Mouse (Mus musculus) liver, embryonic 11.5 days (tissue): ENCODE results near the gene Gm21870. TPM values are rescaled to one million over a fixed set of nuclear protein-coding genes. Genes with fewer than 3 reads are reported as not detected.
"Not testable (repeated sequence)": the region's sequence is repeated elsewhere in the genome, so short reads cannot be mapped to it uniquely, and the experiment has no call there.

ENCODE experiments used
- ATAC-seq: fragments of 200-750 bp; cut with Nextera tagmentation; replicated peaks from 2 replicates; pipeline ENCODE4 v1.8.0; 2017; ENCODE audit warnings: moderate number of reproducible peaks, mild to moderate bottlenecking, moderate TSS enrichment, moderate library complexity; ENCODE audit not compliant: low FRiP score
- DNase-seq: peaks from one replicate; pipeline ENCODE4 v3.0.0-alpha.2; 2017; ENCODE audit warnings: low spot score
- H3K27ac ChIP-seq: fragments of 300-500 bp; sonication (generic); 2 replicates; pipeline ENCODE4 v1.5.1; 2014; ENCODE audit warnings: mild to moderate bottlenecking, low read depth, low read length, control low read depth
- H3K27me3 ChIP-seq: fragments of 300-500 bp; sonication (generic); replicated peaks from 2 replicates; pipeline ENCODE4 v1.6.1; 2014; ENCODE audit warnings: low read length, mixed read lengths; ENCODE audit not compliant: control insufficient read depth, insufficient read depth
- H3K36me3 ChIP-seq: fragments of 300-500 bp; sonication (generic); 2 replicates; pipeline ENCODE4 v1.6.1; 2014; ENCODE audit warnings: mild to moderate bottlenecking, low read length, moderate library complexity, mixed read lengths; ENCODE audit not compliant: control insufficient read depth, insufficient read depth
- H3K4me1 ChIP-seq: fragments of 300-500 bp; sonication (generic); replicated peaks from 2 replicates; pipeline ENCODE4 v1.6.1; 2014; ENCODE audit warnings: low read length, mixed read lengths; ENCODE audit not compliant: control insufficient read depth, insufficient read depth
- H3K4me2 ChIP-seq: fragments of 300-500 bp; sonication (generic); 2 replicates; pipeline ENCODE4 v1.6.1; 2014; ENCODE audit warnings: mild to moderate bottlenecking, control low read depth, moderate library complexity
- H3K4me3 ChIP-seq: fragments of 300-500 bp; sonication (generic); 2 replicates; pipeline ENCODE4 v1.5.1; 2014; ENCODE audit warnings: low read depth, low read length, control low read depth
- H3K9ac ChIP-seq: fragments of 300-500 bp; sonication (generic); 2 replicates; pipeline ENCODE4 v1.6.1; 2014; ENCODE audit warnings: low read depth, low read length, control low read depth
- H3K9me3 ChIP-seq: fragments of 300-500 bp; sonication (generic); 2 replicates; pipeline ENCODE4 v1.6.1; 2016; ENCODE audit warnings: low read length, inconsistent platforms, mixed read lengths; ENCODE audit not compliant: control insufficient read depth
- WGBS: fragments of 180-500 bp; shearing (Covaris S2); extraction: QIAGEN DNeasy Blood & Tissue Kit; methylation state at CpG from one replicate; pipeline ENCODE4 v1.1.7; 2014; 5-methylcytosine and 5-hydroxymethylcytosine counted together
- polyA plus RNA-seq: library from polyadenylated mRNA; unstranded; fragments of >200 nt; fragmentation: Nextera tagmentation; extraction: Ambion mirVana; gene quantifications from 2 replicates; pipeline ENCODE4 v1.2.1, GENCODE M21; 2014

Gm21870 gene
- polyA plus RNA-seq = not detected in 2 replicates

DNA sequence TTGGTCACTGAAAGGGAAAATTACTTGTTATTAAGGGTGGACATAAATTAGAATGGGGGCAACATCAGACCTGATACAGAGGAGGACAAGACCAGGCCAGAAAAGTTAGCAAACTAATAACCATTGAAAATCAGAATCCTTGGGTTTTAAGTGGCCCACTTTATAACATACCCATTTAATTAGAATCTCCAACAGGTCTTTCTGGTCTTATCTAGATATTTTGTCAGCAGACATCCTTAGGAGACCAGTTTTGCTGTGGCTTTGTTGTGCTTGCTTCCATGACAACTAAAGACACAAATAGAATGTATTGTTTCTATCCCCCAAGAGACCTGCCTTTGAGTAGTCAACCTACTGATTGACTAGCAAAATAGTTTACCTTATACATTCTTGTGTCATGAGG is at the start of gene Gm21870:
Gene Gm21870 (minus strand): TSS at position 101 of the 400 bp plus-strand sequence.
- not testable (repeated sequence) for H3K9ac ChIP-seq, H3K4me3 ChIP-seq, H3K36me3 ChIP-seq, DNase-seq, H3K27me3 ChIP-seq, ATAC-seq, H3K9me3 ChIP-seq, H3K4me2 ChIP-seq, H3K4me1 ChIP-seq, H3K27ac ChIP-seq

DNA sequence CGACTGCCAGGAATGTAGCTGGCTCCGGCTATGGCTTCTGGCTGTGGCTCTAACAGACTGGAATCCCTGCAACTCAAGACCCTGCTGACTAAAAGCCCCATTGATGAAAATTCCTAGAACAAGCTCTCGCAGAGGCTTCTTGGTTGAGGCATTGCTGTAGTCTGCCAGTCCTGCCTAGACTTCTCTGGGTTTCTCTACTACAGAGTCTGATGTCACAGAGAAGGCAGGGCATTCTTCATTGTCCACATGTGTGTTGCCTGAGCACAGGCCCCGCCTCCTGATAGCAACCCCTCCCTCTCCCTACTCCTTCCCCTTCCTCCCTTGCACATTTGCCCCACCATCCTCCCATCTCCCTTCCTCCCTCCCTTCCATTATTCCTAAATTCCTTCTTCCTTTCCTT is 30.2 kb downstream of the Gm21870 start, which contains the start of gene Btbd35f6:
Gene Btbd35f6 (minus strand): TSS at position 101 of the 400 bp plus-strand sequence.
- H3K36me3 ChIP-seq, H3K4me1 ChIP-seq, ATAC-seq, H3K27ac ChIP-seq, DNase-seq, H3K9ac ChIP-seq, H3K9me3 ChIP-seq, H3K27me3 ChIP-seq, H3K4me3 ChIP-seq, H3K4me2 ChIP-seq: not testable (repeated sequence)
- no CpG with 5 or more reads among the region's 4 CpGs for WGBS

Other genes starting within 250 kb of the Gm21870 start
- not detected in 2 replicates for gene Btbd35f6, start 30.3 kb downstream of the Gm21870 start, polyA plus RNA-seq
- not detected in 2 replicates for gene Btbd35f9, start 174.7 kb upstream of the Gm21870 start, polyA plus RNA-seq